Mouse (Mus musculus): Measurements from ENCODE around the gene Bcl11a. TPM values are rescaled to one million over a fixed set of nuclear protein-coding genes. Genes with fewer than 3 reads are reported as not detected.

Bcl11a gene
- total RNA-seq, 2 experiments from 2014 or later = 0.04 to 0.18 TPM

GRCm38 (mm10) chr11:24079392-24080391 lies 1.8 kb downstream of the Bcl11a start:
- intact Hi-C loops (cut with DNase I; ENCODE audit: low total_unique reads) = no loop called here
- DNase-seq = peak; percentile 27

- intact Hi-C loops (cut with DNase I; ENCODE audit: low total_unique reads) = no loop called here
- no peak for DNase-seq
These were observed 2.7 kb downstream of the Bcl11a start for GRCm38 (mm10) chr11:24080541-24080940.

- DNase-seq = no peak
- intact Hi-C loops (cut with DNase I; ENCODE audit: low total_unique reads) = no loop called here
These were observed 3.3 kb downstream of the Bcl11a start for GRCm38 (mm10) chr11:24081016-24081686.

GRCm38 (mm10) chr11:24081687-24082384 lies 4.0 kb downstream of the Bcl11a start:
- DNase-seq = peak; percentile 31
- intact Hi-C loops (cut with DNase I; ENCODE audit: low total_unique reads) = no loop called here

- intact Hi-C loops (cut with DNase I; ENCODE audit: low total_unique reads) = no loop called here
- DNase-seq = no peak
These were observed 4.7 kb downstream of the Bcl11a start for GRCm38 (mm10) chr11:24082385-24083075.

- DNase-seq = no peak
- intact Hi-C loops (cut with DNase I; ENCODE audit: low total_unique reads) = no loop called here
These were observed 5.2 kb downstream of the Bcl11a start for GRCm38 (mm10) chr11:24083076-24083405.

- DNase-seq = no peak
- intact Hi-C loops (cut with DNase I; ENCODE audit: low total_unique reads) = no loop called here
These were observed 5.6 kb downstream of the Bcl11a start for GRCm38 (mm10) chr11:24083423-24083822.

- intact Hi-C loops (cut with DNase I; ENCODE audit: low total_unique reads) = no loop called here
These were observed 6.2 kb downstream of the Bcl11a start for GRCm38 (mm10) chr11:24084077-24084476.

GRCm38 (mm10) chr11:24084590-24084989 lies 6.7 kb downstream of the Bcl11a start:
- no peak for DNase-seq
- intact Hi-C loops (cut with DNase I; ENCODE audit: low total_unique reads) = no loop called here

More at GRCm38 (mm10) chr11:24084077-24084476, 6.2 kb downstream of the Bcl11a start:
- DNase-seq = no peak

- no peak for DNase-seq
- intact Hi-C loops (cut with DNase I; ENCODE audit: low total_unique reads) = no loop called here
These were observed 8.1 kb downstream of the Bcl11a start for GRCm38 (mm10) chr11:24085986-24086385.

GRCm38 (mm10) chr11:24087069-24087468 lies 9.2 kb downstream of the Bcl11a start:
- intact Hi-C loops (cut with DNase I; ENCODE audit: low total_unique reads) = no loop called here
- no peak for DNase-seq

- no peak for DNase-seq
These were observed 12.6 kb downstream of the Bcl11a start for GRCm38 (mm10) chr11:24090443-24090842.

GRCm38 (mm10) chr11:24091393-24092080 lies 13.7 kb downstream of the Bcl11a start:
- intact Hi-C loops (cut with DNase I; ENCODE audit: low total_unique reads) = no loop called here
- DNase-seq = no peak

More at GRCm38 (mm10) chr11:24090443-24090842, 12.6 kb downstream of the Bcl11a start:
- intact Hi-C loops (cut with DNase I; ENCODE audit: low total_unique reads) = no loop called here

- intact Hi-C loops (cut with DNase I; ENCODE audit: low total_unique reads) = no loop called here
- no peak for DNase-seq
These were observed 14.8 kb downstream of the Bcl11a start for GRCm38 (mm10) chr11:24092618-24093017.

- intact Hi-C loops (cut with DNase I; ENCODE audit: low total_unique reads) = no loop called here
- no peak for DNase-seq
These were observed 16.2 kb downstream of the Bcl11a start for GRCm38 (mm10) chr11:24094086-24094487.

GRCm38 (mm10) chr11:24095236-24095635 lies 17.4 kb downstream of the Bcl11a start:
- no peak for DNase-seq
- intact Hi-C loops (cut with DNase I; ENCODE audit: low total_unique reads) = no loop called here

GRCm38 (mm10) chr11:24095656-24096353 lies 17.9 kb downstream of the Bcl11a start:
- no peak for DNase-seq
- intact Hi-C loops (cut with DNase I; ENCODE audit: low total_unique reads) = no loop called here

GRCm38 (mm10) chr11:24096483-24096882 lies 18.6 kb downstream of the Bcl11a start:
- DNase-seq = no peak
- intact Hi-C loops (cut with DNase I; ENCODE audit: low total_unique reads) = no loop called here

Measured in gastrocnemius, postnatal 14 days (tissue).